Mouse (Mus musculus): Measurements from ENCODE around the gene Ptprj.

DNA sequence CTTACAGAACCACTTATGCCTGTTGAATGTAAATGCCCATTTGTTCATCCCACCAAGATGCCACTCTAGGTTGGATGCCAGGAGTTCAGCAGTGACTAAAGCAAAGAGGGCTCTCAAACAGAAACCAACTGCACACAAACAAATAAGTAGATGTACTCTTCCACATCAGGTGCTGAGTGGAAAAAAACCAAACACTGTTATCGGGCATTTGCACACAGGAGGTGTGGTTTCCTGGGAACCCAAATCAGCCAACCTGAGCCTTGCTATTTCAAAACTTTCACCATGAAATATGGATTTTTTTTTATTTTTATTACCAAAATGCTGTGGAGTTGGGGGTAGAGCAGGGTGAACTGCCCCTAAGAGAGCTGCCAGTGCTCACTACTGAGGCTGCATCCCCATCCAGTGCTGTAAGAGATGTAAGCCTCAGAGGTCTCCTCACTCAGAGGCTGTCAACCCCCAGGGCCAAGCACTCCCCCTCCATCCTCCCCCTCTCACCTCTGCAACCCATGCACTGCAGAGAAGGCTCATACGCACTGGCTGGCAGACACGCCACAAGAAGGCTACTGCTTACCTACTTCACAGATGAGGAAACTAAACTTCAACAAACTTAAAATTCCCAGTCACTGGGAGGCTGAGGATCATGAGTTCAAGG, 77.1 kb downstream of the Ptprj start:
- TF ChIP-seq GATA1 (IDR thresholded peaks at IDR 0.05; ENCODE audit: borderline replicate concordance, low read length) = no peak
- TF ChIP-seq FLI1 (IDR thresholded peaks at IDR 0.05; ENCODE audit: low read length) = no peak
